Mouse (Mus musculus) frontal cortex, adult (tissue): ENCODE results near the gene Fga.

Source experiments
- ATAC-seq: cut with Nextera tagmentation; 2 replicates; pipeline ENCODE4 v1.9.2; 2017; ENCODE audit warnings: mild to moderate bottlenecking, moderate library complexity, mixed read lengths; ENCODE audit not compliant: low TSS enrichment

Fga gene

DNA sequence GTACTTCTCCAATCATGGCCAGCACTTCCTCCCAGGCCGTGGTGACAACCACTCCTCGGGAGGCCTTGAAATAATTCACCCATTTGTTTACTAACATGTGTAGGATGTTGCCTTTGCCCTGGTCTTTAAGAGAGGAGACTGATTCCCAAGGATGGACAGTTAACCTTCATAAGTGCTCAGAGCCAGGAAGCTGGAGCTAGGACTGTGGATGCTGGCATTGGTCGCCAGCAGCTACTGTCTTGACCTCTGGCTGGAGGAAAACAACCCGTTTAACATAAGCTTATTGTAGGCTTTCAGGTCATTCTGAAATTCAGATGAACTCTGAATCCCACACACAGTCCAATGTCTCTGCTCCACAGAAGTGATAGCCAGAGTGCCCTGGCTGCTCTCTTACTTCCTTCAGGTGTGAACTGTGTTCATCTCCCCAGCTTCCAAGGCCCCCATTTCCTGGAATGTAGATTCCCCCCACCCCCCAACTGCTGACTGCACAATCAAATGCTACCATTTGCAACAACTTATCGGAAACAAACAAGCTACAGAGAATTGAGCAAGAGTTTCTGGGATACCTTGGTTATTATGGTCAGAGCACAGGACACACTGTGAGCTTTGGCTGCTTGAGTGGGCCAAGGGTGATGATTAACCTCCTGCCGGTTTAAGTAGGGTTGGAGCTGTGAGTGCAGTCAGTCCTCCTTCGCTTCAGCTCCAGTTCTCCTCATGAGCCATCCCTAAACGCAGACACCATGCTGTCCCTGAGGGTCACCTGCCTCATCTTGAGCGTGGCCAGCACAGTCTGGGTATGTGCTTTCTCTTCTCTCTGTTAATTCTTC is at the start of gene Fga:
TSS of gene Fga (plus strand) at position 602 of the 827 bp plus-strand sequence.
- no peak for ATAC-seq

DNA sequence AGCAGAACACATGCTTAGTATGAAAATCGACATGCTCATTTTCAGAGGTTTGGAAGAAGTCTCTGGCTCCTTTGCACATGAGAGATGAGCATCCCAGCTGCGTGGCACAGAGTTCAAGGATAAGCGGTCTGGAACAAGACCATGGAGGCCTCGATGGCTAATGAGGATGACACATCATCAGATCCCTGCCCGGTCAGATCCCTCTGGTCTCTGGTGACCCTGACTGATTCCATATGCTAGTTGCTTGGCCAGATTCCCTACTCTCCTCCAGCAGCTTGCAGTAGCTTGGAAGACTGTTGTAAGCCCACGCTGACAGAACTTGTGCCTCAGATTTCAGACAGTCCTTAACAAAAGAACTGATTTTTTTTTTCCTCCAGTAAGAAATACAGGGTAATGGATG is 45.1 kb upstream of the Fga start:
- peak; percentile 67 for ATAC-seq

DNA sequence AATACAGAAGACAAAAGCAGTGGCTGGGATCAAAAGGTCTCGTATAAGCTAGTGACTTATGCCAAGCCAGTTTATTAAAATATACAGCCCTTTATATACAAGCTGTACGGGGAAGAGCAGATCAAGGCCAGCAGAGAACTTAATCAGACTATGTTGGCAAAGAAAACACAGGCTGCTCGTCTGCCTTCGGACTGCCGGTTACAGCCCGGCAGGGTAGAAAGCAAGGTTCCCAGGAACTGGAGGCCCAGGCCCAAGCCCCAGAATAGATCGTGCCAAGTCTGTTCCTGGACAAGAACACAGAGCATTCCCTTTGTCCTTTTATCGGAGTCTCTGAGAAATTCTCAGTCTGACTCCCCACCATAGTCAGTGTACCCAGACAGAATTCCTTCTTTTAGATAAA is 44.0 kb upstream of the Fga start:
- ATAC-seq: no peak

DNA sequence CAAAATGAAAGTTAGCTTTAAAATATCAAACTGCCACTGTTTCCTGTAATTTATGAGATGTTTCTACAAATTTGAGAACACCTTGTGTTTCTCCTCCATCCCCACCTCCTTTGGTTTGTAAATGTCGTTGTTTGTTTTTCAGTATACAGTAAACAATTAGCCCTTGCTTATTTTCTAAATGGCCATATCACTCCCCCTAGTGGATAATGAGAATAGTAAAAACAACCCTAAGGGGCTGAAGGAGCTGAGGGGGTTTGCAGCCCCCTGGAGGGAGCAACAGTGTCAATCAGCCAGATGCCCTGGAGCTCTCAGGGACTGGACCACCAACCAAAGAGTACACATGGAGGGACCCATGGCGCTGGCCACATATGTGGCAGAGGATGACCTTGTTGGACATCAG is 41.0 kb upstream of the Fga start:
- ATAC-seq: no peak

DNA sequence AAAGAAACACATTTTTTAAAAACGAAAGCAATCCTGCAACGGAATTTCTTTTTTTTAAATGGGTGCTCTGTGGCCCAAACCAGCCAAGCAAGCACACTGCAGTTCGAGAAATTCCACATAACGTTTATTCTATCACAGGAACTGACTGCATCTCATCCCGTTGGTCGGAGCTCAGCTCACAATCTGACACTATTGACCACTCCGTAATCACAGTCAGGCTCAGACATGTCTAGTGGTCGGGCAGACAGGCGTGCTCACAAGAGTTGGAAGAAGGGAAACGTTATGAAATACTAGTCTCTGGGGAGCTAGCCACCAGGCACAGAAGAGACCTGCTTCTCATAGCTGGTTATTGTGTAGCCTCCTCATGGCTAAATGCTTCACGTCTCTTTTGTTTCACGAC is 33.9 kb upstream of the Fga start:
- ATAC-seq: no peak

DNA sequence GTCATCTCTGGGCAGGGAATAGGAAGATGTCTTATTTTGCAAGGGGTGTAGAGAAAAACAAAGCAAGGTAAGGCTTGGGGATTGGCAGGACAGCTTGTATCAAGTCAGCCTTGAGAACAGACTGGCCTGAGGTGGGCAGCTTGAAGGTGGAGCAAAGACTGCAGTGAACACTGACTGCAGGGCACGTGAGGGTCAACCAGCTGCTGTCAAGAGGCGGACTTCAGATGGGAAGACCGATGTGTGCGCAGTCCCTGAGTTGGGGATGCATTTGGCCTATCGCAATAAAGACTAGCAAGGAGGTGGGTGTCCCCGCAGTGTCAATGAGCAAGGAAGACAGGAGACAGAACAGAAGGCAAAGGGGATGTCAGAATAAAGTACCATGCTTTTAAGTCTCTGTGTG is 32.9 kb upstream of the Fga start:
- no peak for ATAC-seq

DNA sequence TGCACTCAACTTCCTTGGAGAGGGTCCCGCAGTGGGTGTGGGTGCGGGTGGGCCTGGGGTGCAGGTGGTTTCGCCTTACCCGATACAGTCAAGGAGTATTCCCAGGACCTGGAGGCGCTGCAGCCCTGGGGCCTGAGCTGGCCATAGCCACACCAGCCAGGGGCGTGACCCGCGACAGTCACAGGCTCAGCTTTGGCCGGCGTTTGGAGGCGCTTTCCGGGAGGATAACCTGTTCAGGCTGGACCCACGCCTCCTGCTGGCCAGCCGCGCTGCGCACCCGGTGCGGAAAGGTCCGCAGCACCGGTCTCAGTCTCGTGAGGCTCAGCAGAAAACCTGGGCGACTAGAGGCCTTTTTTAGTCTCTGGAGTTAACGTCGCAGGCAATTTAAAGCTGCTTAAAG is 30.5 kb upstream of the Fga start:
- peak; percentile 45; the same call in 1 of the 2 replicates for ATAC-seq

DNA sequence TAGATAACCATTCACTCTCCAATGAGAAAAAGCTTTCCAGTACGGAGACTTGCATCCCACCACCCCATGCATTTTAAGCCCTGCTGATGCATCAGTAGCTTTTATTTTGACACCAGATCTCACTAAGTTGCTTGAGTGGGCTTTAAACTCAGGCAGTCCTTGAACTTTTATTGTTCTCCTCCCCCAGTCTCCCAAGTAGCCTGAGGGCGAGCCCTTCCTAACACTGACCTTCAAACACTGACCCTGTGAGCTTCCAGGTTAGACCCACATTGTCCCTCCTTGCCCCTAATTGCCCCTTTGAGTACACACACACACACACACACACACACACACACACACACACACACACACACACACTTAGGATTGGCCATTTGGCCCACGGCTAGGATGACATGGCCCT is 29.2 kb upstream of the Fga start:
- ATAC-seq: no peak

DNA sequence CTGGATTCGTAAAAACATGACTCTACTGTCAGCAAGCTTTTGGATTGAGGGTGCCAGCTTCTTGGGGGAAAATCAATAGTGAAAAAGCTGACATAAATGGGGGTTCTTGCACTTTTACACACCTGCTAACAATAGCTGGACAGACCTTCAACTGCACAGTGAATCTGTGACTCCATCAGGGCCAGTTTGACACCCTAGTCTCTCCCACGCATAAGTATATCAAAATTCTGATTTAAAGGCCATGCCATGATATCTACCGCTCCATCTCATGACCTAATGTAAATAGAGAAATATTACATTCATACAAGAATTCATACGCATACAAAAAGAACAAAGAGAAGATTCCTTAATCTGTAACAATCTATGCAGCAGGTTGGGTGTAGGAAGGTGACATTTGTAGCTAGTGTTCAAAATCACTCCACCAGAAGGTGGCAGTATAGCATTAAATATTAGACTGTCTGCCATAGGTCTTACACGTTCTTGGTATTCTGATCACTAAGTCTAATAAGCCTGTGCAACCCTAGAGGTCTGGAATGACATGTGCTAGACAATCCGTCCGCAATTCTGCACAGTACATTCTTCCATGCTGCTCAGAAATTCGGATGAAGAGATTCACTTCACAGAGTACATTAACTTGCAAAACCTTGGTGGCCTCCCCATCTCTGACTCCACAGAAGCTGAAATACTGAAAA is 27.0 kb upstream of the Fga start:
- peak; percentile 85 for ATAC-seq

DNA sequence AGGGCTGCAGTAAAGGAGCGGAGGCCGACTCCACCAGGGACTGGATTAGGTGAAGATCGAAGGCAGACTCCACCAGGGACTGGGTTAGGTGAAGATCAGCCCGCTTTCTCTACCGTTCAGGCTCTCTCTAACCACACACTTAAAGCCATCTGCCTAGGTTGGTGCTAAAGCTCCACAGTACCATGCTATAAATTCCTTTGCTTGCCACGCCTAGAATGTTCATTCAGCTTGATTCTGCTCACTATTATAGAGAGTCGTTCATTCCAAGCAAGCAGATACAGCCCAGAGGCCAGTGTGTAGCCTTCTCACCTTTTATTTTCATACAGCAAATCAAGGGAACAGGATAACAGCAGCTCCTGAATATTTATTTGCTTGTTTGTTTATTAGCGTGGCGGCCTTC is 25.9 kb upstream of the Fga start:
- no peak for ATAC-seq

DNA sequence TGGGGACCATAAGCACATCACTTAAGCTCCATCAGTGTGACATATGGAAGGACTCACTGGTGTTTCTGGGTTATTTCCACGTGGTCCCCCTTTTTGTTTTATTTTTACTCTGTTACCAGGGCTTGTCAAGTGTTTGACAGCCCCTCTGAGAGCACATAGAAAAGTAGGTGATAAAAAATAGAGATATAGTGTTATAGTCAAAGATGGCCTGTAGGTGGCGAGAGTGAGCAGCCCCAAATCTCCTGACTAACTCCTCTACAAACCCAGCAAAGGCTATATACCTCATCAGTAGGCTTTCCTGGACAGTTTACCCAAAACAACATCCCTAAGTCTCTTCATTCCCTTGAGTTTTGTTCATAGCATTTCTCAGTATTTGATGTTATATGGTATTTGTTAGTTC is 23.7 kb upstream of the Fga start:
- peak; percentile 79 for ATAC-seq

DNA sequence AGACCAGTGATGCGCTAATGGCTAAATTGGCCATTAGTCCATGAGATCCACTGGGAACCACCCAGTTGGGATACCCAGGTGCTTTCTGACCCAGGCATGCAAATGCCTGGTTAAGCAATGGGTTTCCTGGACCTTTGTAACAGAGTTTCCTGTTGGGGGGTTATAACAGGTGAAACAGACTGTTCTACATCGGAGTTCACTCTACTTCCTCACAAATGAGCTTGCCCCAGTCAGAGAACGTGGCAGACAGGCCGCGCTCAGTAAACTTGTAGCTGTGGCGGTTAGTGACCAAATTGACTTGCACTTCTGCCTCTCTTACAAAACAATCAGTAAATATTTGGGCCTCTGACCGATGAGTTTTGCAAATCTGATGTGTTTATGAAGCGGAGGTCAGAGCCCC is 22.8 kb upstream of the Fga start:
- ATAC-seq: no peak

DNA sequence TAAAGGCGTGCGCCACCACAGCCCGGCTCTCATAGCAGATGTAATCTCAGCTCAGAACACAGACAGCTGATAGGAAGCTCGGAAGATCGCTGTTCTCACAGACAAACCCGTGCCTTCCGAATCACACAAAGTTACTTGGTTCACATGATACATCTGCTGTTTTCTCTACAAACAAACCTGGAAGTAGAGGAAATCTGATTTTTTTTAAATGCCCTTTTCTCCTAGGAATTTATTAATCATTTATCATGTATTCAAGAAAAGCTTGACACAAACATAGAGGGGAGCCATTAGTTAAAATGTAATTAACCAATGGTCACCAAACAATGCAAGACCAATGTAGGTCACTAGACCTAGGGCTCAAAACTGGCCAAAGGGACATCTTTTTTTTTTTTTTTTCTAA is 21.1 kb upstream of the Fga start:
- ATAC-seq: no peak

DNA sequence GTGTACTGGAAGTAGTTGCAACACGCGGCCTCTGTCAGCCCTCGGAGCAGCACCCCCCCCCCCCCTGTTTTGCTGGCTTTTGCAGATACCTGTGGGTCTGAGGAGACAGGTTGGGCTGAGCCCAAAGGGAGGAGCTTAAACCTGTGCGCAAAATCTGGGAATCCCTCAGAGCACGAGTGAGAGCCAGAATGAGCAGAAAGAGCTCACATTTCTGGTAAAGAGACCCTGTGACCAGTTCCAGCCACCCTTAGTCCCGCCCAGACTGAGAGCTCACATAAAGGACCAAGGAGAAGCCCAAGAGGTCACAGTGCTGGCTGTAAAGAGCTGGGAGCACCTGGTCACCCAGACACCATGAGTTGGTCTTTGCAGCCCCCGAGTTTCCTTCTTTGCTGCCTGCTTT is 18.3 kb upstream of the Fga start, which contains the start of gene Fgg:
TSS of gene Fgg (plus strand) at position 168 of the 400 bp plus-strand sequence.
- ATAC-seq: no peak

DNA sequence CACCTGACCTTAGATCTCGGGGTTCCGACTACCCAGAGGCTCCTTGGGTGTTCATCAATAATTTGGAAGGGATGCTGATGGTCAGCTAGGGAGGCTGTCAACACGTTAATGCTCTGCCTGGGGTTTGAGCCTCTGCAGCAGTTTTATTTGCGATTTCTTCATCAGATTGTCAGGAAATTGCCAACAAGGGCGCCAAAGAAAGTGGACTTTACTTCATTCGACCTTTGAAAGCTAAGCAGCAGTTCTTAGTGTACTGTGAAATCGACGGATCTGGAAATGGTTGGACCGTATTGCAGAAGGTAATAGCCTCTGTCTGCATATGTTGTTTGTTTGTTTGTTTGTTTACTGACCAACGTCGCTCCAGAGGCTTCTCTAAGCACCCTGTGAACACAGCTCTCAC is 15.6 kb upstream of the Fga start:
- no peak for ATAC-seq

DNA sequence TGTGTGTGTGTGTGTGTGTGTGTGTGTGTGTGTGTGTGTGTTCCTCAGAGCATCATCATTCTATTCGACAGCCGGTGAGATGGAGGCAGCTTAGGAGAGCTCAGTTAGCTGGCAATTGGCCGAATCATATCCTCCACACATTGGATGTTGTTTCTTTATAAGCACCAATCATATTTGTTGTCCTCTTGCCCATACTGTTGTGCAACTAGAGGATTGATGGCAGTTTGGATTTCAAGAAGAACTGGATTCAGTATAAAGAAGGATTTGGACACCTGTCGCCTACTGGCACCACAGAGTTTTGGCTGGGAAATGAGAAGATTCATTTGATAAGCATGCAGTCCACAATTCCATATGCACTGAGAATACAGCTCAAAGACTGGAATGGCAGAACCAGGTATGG is 14.7 kb upstream of the Fga start:
- ATAC-seq: no peak

DNA sequence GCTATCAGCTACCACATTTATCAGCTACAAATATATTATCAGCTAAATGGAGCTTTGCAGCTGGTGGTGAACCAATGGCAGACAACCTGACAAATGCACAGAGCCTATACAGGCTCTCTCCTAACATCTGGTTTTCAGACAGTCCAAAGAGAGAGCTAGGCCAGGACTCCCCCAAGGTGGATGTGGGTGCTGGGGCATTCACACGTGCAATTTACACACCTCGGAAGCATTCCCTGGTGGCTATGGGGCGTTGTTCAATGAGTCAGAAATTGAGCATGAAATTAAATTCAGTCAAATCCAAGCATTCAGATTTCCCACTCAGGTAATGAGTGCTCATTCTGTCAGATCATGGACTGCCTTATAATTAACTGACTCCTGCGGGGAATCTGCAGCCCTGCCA is 14.3 kb upstream of the Fga start:
- no peak for ATAC-seq

DNA sequence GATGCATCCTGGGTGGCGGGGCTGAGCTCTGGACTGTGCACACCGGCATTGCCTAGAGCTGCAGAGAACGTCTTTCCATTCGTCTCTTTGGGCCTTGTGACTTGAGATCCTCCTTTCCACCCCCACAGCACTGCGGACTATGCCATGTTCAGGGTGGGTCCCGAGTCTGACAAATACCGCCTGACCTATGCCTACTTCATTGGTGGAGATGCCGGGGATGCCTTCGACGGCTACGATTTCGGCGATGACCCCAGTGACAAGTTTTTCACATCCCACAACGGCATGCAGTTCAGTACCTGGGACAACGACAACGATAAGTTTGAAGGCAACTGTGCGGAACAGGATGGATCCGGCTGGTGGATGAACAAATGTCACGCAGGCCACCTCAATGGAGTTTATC is 13.2 kb upstream of the Fga start:
- ATAC-seq: no peak

DNA sequence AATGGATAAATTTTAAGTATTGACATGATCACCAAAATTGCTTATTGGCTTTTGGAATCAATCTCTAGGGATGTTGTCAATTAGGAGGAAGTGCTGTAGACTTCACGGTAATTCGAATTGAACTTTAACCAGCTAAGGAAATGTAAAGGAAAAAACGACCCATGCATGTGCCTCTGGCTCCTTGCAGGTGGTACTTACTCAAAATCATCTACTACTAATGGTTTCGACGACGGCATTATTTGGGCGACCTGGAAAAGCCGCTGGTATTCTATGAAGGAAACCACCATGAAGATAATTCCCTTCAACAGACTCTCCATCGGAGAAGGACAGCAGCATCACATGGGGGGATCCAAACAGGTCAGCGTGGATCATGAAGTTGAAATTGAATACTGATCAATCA is 11.9 kb upstream of the Fga start:
- ATAC-seq: no peak

DNA sequence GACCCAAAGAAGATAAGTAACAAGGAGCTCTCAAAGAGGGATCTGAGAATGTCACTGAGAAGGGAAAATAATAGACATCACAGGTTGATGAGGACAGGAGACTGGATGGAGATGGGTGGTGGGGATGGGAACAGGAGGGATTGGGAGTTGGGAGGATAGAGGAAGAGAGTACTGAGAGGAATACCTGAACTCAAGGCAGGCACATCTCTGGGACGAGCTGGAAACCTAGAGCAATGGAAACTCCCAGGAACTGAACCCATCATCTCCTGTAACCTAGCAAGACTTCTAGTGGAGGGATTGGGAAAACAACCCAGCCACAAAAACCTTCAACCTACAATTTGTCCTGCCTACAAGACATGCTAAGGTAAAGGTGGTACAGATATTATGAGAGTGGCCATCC is 9.6 kb upstream of the Fga start:
- ATAC-seq: no peak

DNA sequence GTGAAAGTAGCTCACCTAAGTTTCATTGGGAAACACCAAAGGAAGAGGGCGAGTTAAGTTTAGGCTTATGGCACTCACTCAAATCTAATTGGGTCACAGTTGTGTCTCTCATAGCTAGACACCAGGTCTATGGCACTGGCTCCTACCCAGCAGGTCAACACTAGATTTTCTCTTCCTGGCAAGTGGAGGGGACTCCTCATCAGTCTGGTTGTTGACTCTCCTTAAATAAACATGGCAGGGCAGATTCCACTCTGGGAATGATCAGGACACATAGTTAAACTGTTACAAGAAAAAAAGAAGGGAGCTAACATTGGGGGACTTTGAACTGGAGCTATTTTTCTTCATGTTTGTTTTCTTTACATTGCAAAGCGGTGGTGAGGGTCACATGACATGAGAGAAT is 5.5 kb upstream of the Fga start:
- no peak for ATAC-seq

DNA sequence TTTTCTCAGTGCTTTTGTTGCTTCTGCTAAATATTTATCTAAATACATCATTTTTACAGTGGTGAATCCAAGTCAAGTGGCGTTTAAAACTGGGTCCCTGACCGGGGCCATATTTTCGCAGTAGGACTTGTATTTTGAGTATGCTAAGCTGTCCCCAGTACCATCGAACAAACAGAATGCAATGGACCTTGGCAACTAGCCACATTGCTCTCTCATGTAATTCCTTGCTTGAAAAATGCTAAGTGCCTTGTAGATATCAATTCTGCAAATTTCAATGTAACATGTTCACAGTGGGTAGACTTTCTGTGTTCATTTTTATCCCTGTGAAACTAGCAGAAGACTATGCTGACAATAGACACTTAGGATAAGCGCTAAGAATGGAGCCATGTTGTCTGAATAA is 4.7 kb upstream of the Fga start:
- ATAC-seq: no peak

DNA sequence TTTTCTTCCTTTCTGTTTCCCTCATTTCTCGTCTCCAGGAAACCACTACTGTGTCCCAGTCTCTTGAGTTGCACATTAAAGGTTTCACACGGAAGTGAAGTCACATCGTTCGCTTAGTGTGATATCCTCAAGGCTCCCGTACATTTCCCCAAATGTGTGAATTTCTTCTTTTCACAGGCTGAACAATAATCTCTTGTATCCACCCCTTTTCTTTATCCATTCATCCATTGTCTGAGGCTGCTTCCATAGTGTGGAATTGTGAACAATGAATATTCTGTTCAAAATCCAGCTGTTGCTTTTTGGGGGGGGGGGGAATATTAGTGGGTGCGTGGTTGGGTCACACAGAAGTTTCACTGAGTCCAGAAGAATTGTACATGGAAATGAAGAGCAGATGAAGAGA is 840 bp upstream of the Fga start:
- ATAC-seq: peak; percentile 41; the same call in 1 of the 2 replicates
